Mouse (Mus musculus): Measurements from ENCODE around the gene Trat1. TPM values are rescaled to one million over a fixed set of nuclear protein-coding genes. Genes with fewer than 3 reads are reported as not detected.

The Trat1 gene
- not detected for total RNA-seq (2021)

- intact Hi-C loops (cut with DNase I): no loop called here
Observed at GRCm38 (mm10) chr16:48771971-48772445, at the start of gene Trat1. Trat1 (minus strand) TSS chr16:48772021.

GRCm38 (mm10) chr16:48818524-48818923 lies 46.7 kb upstream of the Trat1 start:
- no peak for DNase-seq (ENCODE audit: low spot score)
- intact Hi-C loops (cut with DNase I): no loop called here

More at GRCm38 (mm10) chr16:48771971-48772445, at the start of gene Trat1:
- DNase-seq (ENCODE audit: low spot score): no peak

- intact Hi-C loops (cut with DNase I): no loop called here
- no peak for DNase-seq (ENCODE audit: low spot score)
Observed at GRCm38 (mm10) chr16:48816695-48817094, 44.9 kb upstream of the Trat1 start, which contains the start of gene Retnlb. Retnlb (plus strand) TSS chr16:48816856.

DNA sequence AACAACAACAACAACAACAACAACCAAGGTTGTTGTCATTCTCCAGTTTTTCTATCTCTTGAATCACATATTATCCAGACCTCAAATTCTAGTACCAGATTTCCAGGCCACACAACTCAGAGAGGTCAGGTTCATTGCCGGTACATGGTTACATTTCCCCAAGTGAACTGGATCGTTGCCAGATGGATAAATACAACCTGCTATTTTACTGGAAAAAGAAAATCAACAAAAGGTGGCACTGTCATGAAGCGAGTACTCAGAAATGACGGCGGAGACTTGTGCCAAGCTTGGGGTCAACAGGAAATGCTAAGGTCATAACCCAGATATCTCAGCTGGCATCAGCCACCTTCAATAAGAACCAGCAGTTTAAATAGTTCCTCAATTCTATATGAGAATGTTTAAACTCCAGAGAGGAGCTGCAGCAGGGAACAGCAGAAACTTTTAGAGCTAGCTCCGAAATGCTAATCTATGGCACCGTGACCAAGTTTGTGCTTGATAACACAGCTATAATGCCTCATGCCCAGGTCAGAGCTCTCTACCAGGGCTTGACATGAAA lies 40.1 kb upstream of the Trat1 start:
- intact Hi-C loops (cut with DNase I): no loop called here
- no peak for DNase-seq (ENCODE audit: low spot score)

DNA sequence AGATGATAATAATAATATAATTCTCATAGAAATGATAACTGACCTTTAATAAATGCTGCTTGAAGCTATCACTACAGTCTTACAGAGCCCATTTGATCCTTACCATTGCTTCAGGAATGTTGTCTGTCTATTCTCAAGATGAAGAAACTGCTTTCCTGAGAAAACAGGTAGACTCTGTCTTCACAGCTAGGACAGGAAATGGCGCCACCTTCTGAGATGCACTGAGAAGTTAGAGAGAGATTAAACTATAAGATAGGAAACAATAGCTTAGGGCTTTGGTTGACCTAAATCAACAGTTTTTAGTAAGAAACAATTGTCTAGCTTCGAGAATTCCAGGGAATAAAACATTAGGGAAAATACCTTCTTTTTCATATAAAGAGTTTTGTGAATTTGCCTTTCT lies 37.6 kb upstream of the Trat1 start:
- intact Hi-C loops (cut with DNase I): no loop called here
- no peak for DNase-seq (ENCODE audit: low spot score)

GRCm38 (mm10) chr16:48806521-48806920 lies 34.7 kb upstream of the Trat1 start:
- intact Hi-C loops (cut with DNase I): no loop called here
- DNase-seq (ENCODE audit: low spot score): no peak

DNA sequence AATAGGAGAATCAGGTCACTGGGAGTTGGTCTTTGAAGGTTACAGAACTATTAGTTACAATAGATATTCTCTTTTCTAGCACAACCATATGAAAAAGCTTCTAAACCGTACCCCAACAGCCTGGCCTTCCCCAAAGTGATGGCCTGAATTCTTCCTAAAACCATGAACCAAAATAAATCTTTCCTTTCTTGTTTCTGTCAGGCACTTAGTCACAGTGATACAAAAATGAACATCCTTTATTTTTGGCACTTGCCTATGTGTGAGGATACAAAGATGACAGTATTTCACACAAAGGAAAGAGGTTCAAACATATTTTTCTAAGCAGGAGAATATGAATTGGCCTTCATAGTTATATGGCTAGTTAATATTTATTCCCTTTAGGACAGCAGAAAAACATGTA lies 33.6 kb upstream of the Trat1 start:
- DNase-seq (ENCODE audit: low spot score): no peak
- intact Hi-C loops (cut with DNase I): no loop called here

DNA sequence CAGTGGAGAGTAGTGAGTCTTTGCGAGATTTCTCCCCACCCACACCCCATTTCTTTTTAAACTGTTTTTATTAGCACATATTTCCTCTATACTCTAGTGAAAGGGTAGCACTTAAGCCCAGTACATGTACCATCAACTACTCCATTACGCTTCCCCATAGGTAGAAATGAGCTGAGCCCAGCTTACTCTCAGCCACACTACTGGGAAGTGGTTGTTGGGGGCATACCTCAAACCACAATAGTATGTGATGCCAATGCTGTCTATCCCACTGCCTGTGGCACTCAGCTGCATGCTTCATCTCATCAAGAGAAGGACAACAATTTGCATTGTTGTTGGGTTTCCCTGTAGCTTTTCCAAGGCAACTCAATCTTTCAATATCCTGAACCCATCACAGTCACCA lies 29.1 kb upstream of the Trat1 start:
- intact Hi-C loops (cut with DNase I): no loop called here
- no peak for DNase-seq (ENCODE audit: low spot score)

GRCm38 (mm10) chr16:48799470-48799869 lies 27.6 kb upstream of the Trat1 start:
- intact Hi-C loops (cut with DNase I): no loop called here
- no peak for DNase-seq (ENCODE audit: low spot score)

GRCm38 (mm10) chr16:48798285-48798684 lies 26.5 kb upstream of the Trat1 start:
- no peak for DNase-seq (ENCODE audit: low spot score)
- intact Hi-C loops (cut with DNase I): no loop called here

- intact Hi-C loops (cut with DNase I): no loop called here
- DNase-seq (ENCODE audit: low spot score): no peak
Observed at GRCm38 (mm10) chr16:48788704-48789185, 16.9 kb upstream of the Trat1 start.

DNA sequence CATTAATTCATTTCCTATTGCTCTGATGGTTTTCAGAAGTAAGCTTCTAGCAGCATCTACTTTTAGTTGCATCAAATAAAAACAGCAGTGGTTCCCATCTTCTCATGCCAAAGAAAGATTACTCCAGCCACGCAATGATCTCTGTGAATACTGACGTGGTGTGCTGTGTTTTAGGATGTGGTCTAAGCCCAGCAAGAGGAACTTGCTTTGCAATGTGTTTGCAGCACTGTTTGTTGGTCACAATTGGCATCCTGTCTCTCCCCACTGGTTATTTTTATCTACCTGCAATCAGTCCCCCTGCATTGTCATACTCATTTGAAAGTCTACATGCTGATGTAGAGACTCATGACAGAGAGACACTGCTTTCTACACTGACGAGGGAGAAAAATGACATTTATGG lies 14.4 kb upstream of the Trat1 start:
- no peak for DNase-seq (ENCODE audit: low spot score)
- intact Hi-C loops (cut with DNase I): no loop called here

- intact Hi-C loops (cut with DNase I): no loop called here
- no peak for DNase-seq (ENCODE audit: low spot score)
Observed at GRCm38 (mm10) chr16:48777254-48777653, 5.4 kb upstream of the Trat1 start.

DNA sequence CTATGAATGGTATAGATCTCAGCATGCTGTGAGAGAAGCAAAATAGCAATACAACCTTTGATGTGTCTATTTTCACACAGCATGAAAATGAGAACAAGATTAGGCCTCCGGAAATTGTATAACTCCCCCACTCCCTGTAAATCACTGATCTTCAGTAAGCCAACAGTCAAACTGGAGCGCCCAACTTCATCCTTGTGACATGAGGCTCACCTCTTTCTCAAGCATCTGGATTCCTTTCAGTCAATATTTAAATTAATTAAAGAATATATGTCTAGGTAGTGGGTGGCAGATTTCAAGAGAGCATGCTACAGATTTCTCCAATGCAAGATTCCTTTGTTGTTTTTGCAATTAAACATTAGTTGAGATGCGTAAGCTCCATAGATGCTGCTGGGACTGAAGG lies 2.6 kb downstream of the Trat1 start:
- DNase-seq (ENCODE audit: low spot score): no peak
- intact Hi-C loops (cut with DNase I): no loop called here

DNA sequence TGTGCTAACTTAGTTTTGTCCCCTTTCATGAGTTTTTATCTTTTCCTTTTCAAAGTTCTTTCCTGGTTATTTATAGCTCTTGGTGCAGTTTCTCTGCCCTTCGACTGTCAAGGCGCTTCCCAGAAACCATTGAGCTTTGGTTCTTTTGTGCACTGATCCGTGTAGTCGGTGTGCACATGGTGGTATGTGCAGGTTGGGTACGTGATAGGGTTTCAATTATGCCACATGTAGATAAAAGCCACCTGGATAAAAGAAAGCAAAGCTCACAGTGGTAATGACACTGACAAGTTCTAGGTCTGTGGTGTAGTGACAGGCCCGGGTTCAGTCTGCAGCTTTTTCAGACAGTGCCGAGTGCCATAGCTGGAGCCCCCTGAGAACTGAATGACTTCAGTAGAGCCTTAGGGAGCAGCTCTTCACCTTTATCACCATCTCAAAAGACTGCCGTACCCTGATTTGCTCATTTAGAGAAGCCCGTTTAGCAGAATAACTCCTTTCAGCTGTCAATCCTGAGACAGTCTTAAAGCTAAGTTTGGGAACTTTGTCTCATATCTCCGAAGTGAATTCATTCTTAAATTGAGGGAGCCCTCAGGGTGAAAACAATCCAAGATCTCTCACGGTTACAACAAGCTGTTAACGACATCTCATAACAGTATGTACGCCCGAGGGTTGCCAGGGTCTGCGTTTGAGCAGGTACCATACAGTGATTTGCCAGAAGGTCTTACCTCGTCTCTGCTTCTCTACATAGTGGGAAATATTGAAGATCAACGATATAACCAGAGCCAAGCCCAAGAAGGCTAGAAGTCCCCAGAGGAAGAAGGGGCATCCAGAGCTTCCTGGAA lies 11.0 kb downstream of the Trat1 start:
- no peak for DNase-seq (ENCODE audit: low spot score)
- intact Hi-C loops (cut with DNase I): no loop called here

DNA sequence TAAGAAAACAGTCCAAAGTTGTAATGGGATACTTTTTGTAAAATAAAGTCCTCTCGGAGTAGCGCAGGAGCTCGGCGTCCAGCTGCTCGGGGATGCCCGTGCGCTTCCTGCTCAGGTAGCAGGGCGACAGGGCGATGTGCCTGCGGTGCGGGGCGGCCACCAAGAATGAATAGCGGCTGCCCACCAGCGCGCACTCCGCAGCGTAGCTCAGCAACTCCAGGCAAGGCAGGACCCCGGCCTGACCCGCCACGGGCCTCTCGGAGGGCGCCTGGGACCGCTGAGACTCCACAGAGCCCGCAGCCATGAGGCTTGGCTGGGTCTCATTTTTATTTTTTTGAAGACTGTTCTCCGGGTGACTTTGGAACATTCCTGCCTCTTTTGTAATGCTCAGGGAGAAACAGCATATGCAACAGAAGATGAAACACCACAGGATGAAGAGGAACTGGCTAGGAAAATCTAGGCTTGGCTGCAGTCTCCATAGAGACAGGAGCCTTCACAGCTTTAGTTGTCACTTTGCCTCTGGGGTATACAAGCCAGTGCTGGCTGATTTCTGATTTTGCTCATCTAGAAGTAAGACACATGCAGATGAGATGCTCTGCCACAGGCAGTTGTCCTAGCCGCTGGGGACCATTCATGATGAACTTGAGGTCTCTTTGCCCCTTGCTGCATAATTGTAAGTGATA lies 21.5 kb downstream of the Trat1 start:
- intact Hi-C loops (cut with DNase I): no loop called here

DNA sequence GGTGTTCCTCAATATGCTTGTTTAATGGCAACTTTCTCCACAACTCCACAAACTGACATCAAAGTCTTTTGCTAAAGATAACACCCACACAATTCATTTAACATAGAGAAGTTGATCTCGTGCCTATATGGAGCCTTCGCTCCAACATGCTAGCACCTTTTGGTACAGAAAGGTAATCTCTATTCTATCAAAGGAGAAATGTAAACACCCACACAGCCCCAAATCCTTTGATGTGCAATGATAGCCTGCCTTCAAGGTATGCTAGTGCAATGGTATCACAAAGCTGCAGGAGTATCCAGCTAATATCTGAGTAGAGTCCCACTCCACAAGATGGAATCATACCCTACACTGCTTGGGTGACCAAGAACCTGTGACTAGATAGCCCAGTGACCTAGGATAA lies 26.4 kb downstream of the Trat1 start:
- DNase-seq (ENCODE audit: low spot score): no peak
- intact Hi-C loops (cut with DNase I): no loop called here

More for the DNA sequence above, 21.5 kb downstream of the Trat1 start:
- no peak for DNase-seq (ENCODE audit: low spot score)

GRCm38 (mm10) chr16:48745011-48745410 lies 26.8 kb downstream of the Trat1 start:
- DNase-seq (ENCODE audit: low spot score): no peak
- intact Hi-C loops (cut with DNase I): no loop called here

DNA sequence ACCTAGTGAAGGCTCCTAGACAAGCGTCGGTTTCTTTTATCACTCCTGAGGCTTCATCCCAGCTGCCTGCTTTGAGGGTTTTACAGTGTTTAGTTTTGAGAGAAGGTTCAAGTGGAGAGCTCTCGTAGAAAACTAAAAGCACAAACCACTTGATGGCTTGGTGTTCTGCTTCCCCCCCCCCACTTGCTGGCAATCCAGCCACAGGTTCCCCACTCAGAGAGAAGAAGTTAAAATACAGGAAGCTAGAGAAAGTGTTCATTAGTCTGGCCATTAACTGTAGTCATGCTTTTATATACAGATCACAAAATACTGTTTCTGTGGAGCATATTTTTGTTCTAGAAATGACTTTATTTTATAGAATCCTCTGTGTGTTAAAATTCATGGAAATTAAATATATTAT lies 30.3 kb downstream of the Trat1 start:
- DNase-seq (ENCODE audit: low spot score): no peak
- intact Hi-C loops (cut with DNase I): no loop called here

DNA sequence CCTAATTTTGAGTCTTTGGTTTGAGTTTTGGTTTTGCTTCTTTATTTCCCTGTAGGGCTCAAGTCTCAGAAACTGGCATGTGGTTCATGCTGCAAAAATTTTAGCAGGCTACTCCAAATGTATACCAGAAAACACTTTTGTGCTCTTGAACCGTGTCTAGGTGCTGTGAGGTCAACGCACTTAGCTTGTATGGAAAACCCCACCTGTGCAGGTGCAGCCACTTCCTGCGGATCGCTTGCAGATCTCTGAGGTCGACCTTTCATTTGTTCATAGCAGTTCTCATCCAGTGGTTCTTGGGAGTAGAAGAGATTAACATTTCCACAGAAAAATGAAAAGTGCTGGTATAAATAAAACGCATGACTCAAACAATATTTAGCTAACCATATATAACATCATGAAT lies 31.8 kb downstream of the Trat1 start:
- DNase-seq (ENCODE audit: low spot score): no peak
- intact Hi-C loops (cut with DNase I): no loop called here

- intact Hi-C loops (cut with DNase I): no loop called here
- DNase-seq (ENCODE audit: low spot score): no peak
Observed at GRCm38 (mm10) chr16:48738429-48738828, 33.4 kb downstream of the Trat1 start.

Data from heart, postnatal 25 days (tissue).